Mouse (Mus musculus) yolk sac, embryonic 10.5 days (tissue): ENCODE data around the gene Hnrnpa1.
"Not testable (repeated sequence)": the region's sequence is repeated elsewhere in the genome, so short reads cannot be mapped to it uniquely, and the experiment has no call there.

Experiments
- DNase-seq: peaks from one replicate; pipeline ENCODE4 v3.0.0-alpha.2; 2017; ENCODE audit warnings: low spot score

Hnrnpa1 gene

DNA sequence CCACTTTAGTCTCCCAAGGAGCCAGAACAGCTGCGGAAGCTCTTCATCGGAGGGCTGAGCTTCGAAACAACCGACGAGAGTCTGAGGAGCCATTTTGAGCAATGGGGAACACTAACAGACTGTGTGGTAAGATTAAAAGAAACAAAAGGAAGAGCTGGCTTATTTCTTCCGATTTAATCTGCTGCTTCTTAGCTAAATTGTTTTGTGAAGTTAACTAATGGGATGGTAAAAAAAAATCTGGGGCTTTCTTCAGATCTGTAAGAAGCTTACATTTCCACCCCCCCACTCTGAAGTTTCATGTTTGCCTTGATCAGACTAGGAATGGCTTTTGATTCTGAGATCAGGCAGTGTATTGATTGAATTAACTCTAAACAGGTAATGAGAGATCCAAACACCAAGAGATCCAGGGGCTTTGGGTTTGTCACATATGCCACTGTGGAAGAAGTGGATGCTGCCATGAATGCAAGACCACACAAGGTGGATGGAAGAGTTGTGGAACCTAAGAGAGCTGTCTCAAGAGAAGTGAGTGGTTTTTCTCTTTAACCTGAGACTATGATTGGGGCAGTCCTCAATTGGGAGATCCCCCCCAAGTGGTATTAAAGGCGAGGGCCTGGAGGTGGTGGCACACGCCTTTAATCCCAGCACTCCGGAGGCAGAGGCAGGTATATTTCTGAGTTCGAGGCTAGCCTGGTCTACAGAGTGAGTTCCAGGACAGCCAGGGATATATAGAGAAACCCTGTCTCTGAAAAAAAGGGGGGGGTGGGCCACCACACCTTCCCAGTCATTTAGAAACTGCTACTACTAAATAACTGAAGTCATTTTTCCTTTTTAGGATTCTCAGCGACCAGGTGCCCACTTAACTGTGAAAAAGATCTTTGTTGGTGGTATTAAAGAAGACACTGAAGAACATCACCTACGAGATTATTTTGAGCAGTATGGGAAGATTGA is 1.1 kb downstream of the Hnrnpa1 start:
- DNase-seq, result not testable (repeated sequence)

DNA sequence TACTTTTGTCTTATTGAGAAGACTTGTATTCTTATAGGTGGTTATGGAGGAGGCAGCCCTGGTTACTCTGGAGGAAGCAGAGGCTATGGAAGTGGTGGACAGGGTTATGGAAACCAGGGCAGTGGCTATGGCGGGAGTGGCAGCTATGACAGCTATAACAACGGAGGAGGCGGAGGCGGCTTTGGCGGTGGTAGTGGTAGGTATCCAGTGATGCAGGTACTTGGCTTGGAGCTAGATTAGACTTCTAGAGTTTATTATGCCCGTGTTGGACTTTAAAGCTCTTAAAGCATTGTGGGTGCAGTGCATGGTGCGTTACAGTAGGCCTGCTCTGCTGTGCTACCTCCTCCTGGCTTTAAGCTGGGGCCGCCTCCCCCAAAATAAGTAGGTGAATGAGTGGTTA is 2.7 kb downstream of the Hnrnpa1 start:
- no peak for DNase-seq

DNA sequence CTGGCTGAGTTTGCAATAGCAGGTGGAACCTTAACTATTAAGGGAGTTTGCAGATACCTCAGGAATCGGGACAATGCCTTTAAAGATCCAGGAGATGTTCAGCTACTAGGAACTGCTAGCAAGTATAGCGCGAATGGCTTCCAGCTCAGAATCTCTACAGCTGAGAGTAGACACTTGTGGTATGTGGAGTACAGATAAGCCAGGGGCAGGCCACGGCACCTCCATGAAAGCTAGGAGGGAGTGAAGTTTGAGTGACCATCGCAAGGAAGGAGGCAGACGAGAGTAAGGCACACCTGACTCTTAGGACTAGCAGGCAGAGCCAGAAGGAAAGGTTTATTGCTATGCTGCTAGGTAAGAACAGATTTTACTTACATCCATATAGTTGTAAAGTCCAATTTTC is 5.4 kb downstream of the Hnrnpa1 start:
- DNase-seq, result no peak

DNA sequence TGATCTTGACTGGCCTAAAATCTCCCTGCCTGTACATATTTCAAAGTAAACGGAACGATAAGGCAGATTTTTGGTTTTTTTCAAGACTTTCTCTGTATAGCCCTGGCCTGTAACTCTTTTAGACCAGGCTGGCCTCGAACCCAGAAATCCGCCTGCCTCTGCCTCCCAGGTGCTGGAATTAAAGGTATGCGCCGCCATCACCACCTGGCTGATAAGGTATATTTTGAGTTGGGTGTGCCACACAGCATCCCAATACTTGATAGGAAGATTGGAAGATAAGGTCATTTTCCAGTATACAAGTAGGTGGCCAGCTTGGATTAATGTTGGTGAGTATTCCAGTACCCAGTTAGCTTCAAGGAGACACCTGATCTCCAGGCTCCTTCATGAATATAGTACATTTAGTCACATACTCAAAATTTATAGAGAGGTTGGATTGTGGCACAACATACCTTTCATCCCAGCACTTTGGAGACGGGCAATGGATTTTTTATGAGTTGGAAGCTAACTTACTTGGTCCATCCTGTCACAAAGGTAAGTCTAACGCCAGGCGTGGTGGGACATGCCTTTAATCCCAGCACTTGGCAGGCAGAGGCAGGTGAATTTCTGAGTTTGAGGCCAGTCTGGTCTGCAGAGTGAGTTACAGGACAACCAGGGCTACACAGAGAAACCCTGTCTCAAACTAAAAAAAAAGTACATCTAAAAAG is 7.0 kb downstream of the Hnrnpa1 start:
- no peak for DNase-seq

DNA sequence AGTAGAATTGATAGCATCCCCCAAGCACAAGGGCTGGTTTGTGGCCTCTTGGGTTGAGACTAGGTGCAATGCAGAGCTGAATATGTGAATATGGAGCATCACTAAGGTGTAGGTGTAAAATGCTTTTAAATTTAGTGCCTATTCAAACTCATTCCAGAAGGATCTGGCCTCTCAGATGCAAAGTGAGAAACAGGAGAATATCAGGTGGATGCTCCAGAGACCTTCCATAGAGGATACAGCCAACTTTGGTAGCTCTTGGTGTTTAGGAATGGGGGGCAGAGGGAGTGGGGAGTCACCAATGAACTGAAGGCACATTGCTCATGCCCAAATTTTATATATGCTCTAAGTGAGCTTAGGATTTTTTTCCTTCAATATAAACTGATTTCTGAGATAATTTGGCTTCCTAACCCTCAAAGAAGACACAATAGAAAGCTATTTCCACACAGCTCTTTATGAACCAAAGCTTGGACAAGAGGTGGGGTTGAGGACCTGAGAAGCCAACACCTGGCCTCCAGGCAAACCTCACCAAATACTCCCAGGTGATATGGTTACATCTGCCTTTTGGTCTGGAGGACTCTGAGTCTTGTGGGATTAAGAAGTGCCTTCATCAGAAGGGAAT is 7.7 kb downstream of the Hnrnpa1 start:
- no peak for DNase-seq

DNA sequence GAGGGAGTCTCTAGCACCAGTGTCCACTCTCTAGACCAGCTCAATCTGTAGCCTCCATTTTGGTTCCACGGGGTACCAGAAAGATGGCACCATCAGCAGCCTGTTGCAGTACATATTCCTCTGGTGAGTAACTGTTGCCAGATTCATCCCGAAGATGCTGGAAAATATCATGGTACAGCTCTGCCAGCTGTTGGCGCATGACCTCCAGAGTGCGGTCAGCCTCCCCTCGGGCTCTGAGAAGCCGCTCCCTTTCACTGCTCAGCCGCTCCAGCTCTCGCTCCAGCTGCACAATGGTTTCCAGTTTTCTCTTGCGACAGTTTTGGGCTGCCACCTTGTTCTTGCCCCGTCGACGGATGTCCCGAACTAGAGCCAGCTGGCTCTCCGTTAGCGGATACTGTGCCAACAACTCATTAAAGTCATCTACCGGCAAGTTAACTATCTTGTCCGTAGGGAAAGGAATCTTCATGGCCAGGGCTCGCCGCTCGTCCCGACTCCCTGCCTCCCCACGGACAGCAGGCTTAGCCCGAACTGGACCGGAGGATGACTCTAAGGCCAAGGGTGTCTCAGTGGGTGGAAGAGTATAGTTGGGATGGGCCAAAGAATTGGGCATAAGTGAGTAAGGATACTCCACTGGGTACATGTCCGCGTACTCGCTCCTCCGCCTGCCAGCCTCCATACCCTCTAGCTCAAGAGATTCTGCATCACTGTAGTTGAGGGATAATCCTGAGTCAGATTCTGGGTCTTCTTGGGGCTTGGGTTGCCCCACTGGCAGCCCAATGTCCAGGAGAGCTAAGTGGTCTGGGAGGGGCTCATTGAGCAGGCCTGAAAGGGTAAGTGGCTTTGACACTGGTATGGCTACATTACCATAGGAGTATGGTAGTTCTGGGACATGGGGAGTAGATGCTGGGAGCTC is 8.4 kb downstream of the Hnrnpa1 start:
- DNase-seq, result no peak

DNA sequence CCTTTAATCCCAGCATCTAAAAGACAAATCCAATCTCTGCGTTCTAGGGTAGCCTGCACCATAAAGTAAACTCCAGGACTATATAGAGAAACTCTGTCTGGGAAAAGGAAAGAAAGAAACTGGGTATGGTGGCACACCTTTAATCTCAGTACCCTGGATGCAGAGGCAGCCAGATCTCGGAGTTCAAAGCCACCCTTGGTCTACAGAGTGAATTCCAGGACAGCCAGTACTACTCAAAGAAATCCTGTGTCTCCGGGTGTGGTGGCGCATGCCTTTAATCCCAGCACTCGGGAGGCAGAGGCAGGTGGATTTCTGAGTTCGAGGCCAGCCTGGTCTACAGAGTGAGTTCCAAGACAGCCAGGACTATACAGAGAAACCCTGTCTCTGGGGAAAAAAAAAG is 9.3 kb downstream of the Hnrnpa1 start:
- DNase-seq, result not testable (repeated sequence)

DNA sequence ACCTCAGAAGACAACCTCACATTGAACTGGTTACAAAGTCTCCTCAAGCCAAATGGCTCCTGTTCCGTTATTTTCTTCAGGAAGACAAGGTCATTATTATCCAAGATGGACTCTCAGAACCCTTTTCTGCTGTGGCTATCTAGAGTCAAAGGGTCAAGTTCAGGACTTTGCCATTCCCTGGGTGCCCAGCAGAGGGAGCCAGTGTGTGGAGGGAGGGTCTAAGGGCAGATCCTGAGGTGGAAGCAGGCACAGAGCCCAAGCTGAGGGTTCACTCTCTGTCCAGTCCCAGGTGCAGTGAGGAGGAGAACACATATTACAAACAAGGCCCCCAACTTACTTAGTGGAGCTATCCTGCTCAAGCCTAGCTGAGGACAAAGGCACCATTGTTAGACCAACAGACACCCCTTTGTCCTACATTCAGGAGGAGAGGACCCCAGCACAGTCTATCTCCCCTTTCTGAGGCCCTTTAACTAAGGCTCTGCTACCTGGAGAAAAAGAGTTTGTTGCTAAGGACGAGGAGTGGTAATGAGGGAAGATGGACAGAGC is 10.0 kb downstream of the Hnrnpa1 start:
- DNase-seq, result peak; percentile 69

DNA sequence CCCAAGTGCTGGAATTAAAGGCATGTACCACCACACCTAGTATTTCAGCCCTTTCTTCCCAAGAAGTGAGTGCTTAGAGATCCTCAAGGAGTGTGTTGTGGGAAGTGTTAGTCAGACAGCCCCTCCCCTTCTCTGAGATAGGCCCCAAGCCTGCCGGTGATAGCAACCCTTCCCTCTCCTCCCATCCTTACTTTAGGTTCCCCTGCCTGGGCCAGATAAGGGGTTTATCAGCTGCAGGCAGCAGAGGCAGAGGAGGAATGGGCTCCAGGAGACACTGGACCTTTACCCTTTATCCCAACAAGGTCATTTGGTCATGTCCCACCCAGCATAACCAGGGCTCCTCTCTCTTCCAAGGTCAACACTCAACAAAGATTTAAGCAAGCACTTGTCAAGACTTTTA is 11.4 kb downstream of the Hnrnpa1 start:
- peak; percentile 54 for DNase-seq

DNA sequence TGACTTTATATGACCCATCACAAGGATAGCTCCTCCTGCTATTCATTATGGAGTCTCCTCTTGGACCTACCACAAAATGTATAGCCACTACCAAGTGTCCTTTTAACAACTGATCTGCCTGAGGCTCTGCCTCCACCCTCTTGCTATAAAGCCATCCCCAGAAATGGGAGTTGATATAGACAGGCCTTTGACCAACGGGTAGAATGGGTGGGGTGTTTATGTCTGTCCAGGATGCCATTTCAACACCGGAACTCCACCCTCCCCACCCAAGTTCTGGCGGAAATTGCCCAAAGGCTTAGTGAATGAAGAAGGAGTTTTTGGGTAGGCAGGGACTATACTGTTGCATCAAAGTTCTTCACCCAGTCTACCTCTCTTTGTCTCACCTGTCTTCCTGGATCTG is 12.4 kb downstream of the Hnrnpa1 start:
- no peak for DNase-seq

DNA sequence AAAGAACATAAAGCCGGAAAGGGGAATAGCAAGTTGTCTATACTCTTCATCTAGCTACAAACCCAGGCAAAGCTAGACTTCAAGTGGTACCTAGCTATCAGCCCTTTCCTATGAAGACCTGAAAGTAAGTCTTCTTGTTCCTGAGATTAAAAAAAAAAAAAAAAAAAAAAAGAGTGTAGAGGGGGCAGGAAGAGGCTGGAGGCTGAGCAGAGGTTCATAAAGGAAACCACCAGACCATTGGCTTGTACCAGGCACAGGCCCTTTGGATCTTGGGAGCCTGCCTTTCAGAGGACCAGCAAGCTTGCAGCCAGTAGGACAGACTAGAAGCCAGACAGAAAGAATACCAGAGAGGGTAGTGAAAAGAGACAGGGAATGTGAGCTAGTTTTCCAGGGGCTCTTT is 13.1 kb downstream of the Hnrnpa1 start:
- DNase-seq, result no peak

DNA sequence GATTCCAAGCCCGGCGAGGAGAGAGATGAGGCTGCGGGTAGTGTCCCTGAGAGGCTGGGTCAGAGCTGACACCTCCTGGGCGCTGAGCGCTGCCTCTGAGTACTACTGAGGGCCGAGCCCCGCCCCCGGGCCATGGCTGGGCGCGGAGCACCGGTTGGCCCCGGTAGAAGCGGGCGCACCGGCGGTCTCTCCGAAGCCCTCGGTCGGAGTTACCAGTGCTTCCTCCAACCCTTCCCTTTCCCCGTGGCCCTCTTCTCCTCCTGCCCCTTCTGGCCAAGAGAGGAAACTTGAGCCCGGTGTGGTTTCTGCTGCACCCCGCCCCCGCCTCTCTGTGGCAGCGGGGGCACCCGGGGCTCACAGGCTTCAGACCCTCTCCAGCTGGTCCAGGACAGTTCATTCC is 14.9 kb downstream of the Hnrnpa1 start:
- DNase-seq, result no peak

DNA sequence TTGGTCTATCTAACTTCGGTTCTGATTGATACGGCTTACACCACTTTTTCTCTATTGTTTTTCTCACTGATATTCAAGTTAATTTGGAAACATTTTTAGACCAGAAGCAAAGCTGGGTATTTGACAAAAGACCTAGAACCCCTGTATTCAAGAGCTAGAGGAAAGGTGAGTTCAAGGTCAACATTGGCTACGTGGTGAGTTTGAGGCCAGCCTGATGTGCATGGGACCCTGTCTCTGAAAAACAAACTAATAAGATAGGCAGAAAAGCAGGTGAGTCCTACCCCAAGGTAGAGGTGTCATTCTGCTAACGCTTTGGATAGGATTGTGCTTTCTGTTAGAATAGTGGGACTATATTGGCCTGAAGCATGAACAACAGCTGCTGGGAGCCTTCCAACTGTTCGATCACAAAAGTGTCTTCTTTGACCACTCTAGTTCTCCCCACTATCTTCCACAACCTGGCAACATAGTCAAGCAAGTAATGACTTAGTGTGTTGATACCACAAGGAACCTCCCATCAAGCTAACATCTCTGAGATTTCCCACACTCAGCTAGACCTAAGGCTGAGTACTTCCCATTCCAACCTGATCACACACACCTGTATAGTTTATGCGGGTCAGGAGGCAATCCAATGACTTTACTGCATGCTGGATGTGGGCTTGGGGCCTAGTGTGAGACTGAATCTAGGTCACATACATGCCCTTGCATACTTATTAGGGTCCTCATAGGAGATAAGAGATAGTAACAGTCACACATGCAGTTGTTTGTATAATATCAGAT is 16.2 kb downstream of the Hnrnpa1 start:
- DNase-seq, result no peak

DNA sequence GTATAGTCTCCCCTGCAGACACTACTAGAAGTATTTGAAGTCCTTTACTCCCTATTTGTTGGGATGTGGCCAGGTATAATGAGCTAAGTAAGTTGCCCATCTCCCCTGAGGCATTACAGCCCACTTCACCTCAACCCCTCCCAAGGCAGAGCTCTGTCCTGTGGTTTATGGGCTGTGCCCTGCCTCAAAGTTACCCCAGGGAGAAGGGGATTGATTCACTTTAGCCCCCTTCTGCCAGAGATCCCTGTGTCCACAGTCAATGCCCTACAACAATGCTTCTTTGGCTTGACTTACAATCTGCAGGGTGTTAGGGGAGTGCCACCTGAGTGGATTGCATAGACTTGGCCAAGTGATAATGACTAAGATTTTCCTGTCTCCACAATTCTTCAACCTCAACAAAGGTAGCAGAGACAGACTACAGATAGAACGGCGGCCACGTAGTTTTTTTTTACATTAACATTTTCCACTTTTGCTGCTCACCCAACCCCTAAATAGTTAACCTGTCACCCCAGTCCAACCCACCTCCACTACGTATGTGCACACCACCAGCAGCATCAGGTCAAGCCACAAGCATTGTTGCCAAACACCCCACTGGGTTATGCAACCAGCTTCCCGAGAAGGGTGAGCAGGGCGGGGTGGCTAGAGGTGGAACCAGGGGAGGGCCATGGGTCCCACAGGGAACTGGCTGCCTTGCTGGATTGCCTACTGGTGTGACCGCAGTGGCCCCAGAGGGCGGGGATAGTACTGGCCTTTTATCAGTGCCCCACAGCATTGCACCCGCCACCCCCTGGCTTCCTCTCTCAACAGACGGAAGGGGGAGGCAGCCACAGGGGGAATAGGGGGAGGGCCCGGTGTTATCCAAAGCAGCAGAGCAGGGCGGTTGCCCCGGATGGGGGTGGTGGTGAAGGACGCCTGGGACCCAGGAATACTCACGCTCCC is 17.8 kb downstream of the Hnrnpa1 start, which contains the start of gene Nfe2:
Gene Nfe2, minus strand, starts transcription at position 614 of the 939 bp plus-strand sequence.
- DNase-seq, result peak; percentile 79

DNA sequence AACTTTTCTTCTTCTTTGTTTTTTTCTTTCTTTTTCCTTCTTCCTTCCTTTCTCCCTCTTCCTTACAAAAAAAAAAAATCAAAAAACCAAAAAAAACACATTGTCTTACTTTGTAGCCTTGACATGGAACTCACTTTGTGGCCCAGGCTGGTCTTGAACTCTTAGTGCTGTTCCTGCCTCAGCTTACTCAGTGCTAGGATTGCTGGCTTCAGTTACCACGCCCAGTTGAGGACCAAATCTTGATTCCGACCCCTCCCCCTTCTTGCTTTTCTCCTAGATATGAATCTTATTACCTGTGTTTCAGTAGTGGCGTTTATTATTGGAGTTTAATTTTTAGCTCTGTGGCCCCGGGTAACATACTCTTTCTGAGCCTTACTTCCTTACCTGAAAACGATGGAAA is 18.9 kb downstream of the Hnrnpa1 start:
- no peak for DNase-seq

DNA sequence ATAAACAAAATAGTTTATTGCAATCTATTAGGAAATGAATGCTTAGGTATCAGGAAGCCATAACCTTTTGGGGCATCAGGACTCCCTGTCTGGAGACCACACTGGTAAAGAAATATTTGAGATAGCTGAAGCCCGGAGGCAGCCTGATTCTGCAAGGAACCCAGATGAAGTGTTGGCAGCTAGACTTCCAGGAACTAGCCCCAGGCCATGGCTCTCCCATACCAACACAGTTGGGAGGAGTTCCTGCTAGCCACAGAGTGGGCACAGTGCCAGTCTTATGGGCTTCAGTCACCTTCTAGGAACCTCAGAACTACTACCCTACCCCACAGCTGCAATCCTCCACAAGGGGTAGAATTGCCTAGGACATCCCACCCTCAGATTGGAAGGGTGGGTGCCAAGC is 19.8 kb downstream of the Hnrnpa1 start:
- no peak for DNase-seq

DNA sequence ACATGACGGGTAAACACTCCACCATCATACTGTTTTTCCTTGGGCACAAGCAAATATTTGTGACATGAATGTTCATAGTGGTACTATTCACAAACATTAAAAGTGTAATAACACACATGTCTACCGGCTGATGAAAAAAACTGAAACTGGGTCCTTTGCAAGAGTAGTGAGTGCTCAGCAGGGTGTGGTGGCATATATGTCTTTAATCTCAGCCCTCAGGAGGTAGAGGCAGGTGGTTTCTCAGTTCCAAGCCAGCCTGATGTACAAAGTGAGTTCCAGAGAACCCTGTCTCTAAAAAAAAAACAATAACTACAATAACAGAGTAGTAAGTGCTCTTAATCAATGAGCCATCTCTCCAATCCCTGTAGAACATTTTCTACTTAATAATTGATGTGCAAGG is 24.6 kb downstream of the Hnrnpa1 start:
- DNase-seq, result no peak

DNA sequence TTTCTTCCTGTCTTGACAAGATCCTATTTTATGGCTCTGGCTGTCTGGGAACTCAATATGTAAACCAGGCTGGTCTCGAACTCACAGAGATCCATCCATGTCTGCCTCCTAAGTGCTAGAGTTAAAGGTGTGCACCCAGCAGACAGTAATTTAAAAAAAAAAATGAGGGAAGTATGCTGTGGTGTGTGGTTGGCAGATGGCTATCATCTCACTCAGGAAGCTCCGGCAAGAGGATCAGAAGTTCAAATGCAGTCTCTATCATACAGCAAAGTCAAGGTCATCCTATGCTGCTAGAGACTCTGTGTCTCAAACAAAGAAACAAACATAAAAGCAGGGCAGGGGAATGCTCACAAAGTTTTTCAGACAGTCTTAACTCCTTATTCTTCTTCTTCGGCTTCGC is 28.7 kb downstream of the Hnrnpa1 start:
- DNase-seq, result no peak
